Mouse (Mus musculus) c-Kit-positive CD71-negative TER-119-negative erythroid progenitor cells, embryonic 14.5 days (primary cell): ENCODE data around the gene Itih2.

Experiments
- DNase-seq: peaks from one replicate; pipeline ENCODE4 v3.0.0-alpha.2; 2013; ENCODE audit warnings: low read depth

Itih2 gene

DNA sequence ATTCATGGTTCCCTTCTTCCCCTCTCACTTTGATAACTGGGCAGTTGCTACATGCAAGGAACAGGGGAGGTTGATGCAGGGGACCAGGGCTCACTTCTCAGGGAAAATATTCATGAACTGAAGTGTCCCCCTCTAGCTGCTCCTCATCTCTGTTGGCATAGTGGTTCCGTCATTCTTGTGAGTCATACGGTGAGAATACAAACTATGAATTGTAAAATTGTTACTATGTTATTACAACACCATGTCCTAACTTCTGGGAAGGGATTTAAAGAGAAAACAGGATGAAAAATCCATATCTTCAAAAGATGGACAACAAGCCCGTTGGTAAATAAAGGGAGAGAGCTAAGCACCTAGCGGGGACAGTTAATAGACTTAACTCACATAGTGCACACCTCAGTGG is at the start of gene Itih2:
Itih2 (minus strand) TSS at position 101 of the 400 bp plus-strand sequence.
- DNase-seq = no peak

- no peak for DNase-seq
Observed at GRCm38 (mm10) chr2:10169991-10170390, 38.8 kb upstream of the Itih2 start.

- DNase-seq = no peak
Observed at GRCm38 (mm10) chr2:10168016-10168415, 36.8 kb upstream of the Itih2 start.

DNA sequence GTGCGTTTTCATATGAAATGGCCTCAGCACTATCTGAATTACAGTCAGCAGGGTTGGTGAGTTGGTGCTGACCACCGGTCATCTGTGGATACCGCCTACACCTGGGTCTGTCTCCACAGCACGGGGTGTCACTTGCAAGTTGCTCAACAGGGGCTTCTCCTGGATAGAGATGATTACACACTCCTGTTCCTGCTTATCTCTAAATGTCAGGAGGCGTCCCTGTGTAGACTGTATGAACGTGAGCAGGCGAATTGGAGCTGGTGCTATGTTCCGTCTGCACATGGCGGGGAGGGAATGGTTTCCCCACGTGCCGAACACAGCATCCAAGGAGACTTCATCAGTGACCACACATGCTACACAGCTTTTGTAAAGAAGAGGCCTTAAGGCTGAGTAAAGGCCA is 36.1 kb upstream of the Itih2 start:
- no peak for DNase-seq

DNA sequence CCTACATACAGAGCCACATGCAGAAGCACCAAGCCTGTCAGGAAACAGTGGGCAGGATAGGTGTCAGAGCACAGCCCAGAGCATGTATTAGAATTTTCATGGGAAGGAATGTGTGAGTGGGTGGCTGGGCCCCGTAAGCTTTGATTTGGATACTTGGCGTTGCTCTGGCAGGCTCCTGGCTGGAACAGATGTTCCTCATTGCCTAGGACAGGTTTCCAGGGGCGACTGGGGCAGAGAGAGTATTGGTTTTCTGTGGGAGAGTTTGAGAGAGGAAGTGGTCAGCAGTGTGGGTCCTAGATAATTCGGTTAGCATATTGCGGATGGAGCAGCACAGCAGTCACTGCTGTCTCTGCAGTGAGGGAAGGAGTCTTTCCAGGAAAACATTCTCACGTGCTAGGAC is 35.4 kb upstream of the Itih2 start:
- DNase-seq = no peak

DNA sequence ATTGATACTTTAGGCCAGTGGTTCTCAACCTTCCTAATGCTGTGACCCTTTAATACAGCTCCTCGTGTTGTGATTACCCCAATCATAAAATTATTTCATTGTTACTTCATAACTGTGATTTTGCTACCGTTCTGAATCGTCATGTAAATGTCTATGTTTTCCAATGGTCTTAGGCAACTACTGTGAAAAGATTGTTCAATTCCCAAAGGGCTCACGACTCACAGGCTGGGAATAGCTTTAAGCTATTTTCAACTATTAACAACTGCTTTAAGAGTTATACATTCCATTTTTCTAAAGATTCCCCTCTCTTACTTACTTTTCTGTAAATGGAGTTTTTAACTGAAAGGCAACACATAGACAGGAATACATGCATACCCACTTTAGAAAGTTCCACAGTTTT is 30.8 kb upstream of the Itih2 start:
- no peak for DNase-seq

GRCm38 (mm10) chr2:10157184-10157583 is 26.0 kb upstream of the Itih2 start:
- DNase-seq = no peak

GRCm38 (mm10) chr2:10153201-10154075 is 22.2 kb upstream of the Itih2 start, which contains the start of gene Itih5:
Gene Itih5, plus strand, starts transcription at chr2:10153571.
- peak; percentile 57 for DNase-seq

GRCm38 (mm10) chr2:10152590-10152989 is 21.4 kb upstream of the Itih2 start:
- no peak for DNase-seq

DNA sequence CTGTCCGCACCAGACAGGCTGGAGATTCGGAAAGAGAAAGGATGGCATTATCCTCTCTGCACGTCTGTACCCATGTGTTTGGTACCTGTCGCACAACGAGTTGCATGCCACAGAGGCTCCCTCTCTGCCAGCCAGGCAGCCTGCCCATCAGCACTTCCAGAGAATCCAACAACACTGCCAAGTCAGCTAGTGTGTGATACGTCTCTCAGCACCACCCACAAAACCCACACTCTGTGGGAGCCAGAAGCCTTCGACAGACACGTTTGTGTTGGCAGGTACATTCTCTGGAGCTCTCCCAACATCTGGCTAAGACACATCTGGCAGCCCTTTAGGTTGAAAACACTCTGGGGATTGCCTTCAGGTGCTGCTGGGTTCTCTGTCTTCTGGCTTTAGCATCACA is 16.0 kb upstream of the Itih2 start:
- DNase-seq = no peak

DNA sequence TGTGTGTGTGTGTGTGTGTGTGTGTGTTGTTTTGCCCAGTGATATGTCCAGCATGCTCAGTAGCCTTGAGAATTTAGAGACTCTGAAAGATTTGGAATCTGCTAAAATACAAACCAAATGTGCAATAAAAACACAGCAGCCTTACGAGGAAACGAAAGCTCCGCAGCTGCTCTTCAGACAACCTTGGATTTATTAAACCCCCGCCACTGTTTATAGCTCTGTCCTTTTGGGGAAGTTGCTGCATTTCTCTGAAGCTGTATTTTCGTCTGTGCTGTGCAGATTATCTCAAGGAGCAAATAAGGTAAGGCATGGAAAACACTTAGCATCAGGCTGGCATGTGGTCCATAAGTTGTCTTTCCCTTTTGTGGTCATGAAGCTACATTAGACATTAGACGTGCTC is 14.3 kb upstream of the Itih2 start:
- DNase-seq = no peak

DNA sequence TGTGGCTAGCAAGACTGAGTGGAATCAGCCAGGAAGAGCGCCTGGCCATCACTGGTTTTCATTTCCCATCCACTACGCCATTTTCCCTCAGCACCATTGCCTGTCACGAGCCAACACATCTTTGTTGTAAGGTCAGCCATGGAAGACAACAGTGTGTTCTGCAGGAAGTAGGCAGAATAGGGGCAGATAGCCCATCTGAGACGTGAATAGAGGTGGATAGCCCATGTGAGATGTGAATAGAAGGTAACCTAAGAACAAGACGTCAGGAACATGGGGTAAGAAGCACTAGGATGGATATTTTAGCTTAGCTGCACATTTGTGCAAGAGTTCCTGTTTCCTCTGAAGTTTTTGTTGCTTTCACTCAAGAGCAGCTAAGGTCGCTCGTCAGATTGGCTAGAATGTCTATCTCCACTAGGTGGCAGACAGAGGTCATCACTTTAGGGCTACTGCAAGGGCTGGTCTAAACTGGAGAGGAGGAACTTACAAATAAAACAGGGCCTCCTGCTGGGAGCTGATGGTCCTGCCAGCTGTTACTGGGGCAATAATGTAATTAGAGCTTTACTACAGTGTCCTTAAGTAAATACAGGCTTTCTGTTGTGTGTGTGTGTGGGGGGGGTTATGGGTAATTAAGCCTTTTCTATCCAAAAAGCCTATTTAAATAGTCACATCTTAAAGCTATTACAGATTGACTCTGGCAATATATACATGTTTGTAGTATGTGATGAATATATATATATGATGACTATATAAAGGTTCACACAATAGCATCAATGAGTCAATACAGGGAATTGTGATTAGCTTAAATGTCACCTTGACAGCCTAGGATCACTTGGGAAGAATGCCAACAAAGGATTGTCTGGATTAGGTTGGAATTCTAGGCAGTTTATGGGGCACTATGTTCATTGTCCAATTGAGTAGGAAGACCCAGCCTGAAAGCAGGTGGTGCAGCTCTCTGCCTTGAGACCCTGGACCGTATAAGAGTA is 11.6 kb upstream of the Itih2 start:
- peak; percentile 85 for DNase-seq

- DNase-seq = no peak
Observed at GRCm38 (mm10) chr2:10140456-10140855, 9.3 kb upstream of the Itih2 start.

DNA sequence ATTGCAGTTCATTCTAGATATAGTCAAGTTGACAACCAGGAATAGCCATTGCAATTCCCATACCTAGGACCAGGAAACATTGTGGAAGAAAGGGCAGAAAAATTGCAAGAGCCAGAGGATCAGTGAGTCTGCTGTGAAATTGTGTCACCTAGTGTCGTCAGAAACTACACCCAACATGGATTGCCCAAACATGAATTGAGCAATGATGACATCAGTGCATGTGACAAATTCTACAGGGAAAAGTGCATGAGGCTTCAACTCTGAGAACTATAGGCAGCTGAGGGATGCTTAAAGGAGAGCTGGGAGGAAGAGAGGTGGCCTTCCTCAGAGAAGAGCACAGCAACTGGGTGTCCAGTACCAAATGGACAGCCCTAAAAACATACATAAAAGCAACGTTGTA is 6.1 kb upstream of the Itih2 start:
- DNase-seq = peak; percentile 5

GRCm38 (mm10) chr2:10133941-10134340 is 2.7 kb upstream of the Itih2 start:
- no peak for DNase-seq

DNA sequence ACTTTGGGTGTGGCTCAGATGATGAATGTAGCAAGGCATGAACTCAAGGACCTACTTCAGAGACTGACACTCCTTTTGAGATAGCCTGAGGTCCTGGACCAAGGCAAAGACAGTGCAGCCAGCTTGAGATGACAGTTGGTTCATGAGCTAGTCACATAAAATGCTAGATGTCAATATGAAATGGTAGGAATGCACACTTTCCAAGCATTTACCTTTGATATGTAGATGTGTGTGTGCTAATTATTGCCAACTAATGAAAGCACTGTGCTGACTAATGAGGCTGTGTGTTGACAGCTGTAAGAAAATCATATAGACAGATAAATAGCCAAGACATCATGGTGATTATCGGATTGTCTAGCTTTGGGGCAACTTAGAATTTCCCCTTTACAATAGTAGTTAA is 932 bp upstream of the Itih2 start:
- DNase-seq = no peak

- DNase-seq = no peak
Observed at GRCm38 (mm10) chr2:10130341-10130990, 730 bp downstream of the Itih2 start.

GRCm38 (mm10) chr2:10128571-10128970 is 2.6 kb downstream of the Itih2 start:
- no peak for DNase-seq

GRCm38 (mm10) chr2:10127471-10127870 is 3.7 kb downstream of the Itih2 start:
- no peak for DNase-seq

GRCm38 (mm10) chr2:10126122-10126521 is 5.1 kb downstream of the Itih2 start:
- no peak for DNase-seq

DNA sequence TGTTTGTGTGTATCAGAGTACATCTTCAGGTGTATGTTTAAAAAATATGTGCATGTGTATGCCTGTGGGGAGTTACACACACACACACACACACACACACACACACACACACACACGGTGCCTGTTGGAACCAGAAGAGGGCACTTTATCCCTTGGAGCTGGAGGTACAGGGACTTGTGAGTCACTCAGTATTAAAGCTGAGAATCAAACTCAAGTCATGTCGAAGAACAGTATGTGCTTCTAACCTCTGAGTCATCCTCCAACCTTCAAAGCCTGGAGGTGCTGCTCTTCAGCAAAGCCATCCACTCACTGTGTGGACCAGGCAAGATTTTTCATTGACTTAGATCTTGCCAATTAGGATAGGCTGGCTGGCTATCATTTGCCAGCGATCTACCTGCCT is 9.4 kb downstream of the Itih2 start:
- DNase-seq = no peak

DNA sequence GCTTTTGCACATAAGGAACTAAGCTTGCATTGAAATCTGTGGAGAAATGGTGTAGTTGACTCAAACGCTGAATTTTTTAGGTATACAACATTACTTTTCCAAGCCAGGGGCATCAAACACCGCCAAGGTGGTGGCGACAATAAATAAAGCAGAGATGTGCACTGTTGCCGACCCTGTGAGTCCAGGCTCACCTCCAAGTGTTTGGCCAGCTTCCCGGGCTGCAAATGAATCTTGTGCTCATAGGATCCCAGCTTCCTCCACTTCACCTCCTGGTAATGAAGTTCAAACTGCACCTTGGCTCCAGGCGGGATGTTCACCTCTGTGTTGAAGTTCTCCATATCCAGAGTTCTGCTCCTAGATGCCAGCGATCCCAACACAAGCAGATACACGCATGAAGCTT is 11.9 kb downstream of the Itih2 start:
- no peak for DNase-seq
